Mouse (Mus musculus) hindbrain, embryonic 16.5 days (tissue): Measurements from ENCODE around the gene Limd1. TPM values are rescaled to one million over a fixed set of nuclear protein-coding genes. Genes with fewer than 3 reads are reported as not detected.

Experiments
- ATAC-seq: fragments of 200-750 bp; cut with Nextera tagmentation; 2 replicates; pipeline ENCODE4 v1.8.0; 2017; ENCODE audit warnings: moderate TSS enrichment, moderate library complexity
- H3K27ac ChIP-seq: fragments of 300-500 bp; sonication (generic); 2 replicates; pipeline ENCODE4 v1.5.1; 2014; ENCODE audit warnings: low read depth, mild to moderate bottlenecking, control low read depth, low read length, moderate library complexity
- H3K27me3 ChIP-seq: fragments of 300-500 bp; sonication (generic); replicated peaks from 2 replicates; pipeline ENCODE4 v1.6.1; 2014; ENCODE audit warnings: low read length; ENCODE audit not compliant: control insufficient read depth, insufficient read depth
- H3K36me3 ChIP-seq: fragments of 300-500 bp; sonication (generic); 2 replicates; pipeline ENCODE4 v1.6.1; 2014; ENCODE audit warnings: mild to moderate bottlenecking, low read length, moderate library complexity, mixed read lengths; ENCODE audit not compliant: control insufficient read depth, insufficient read depth
- H3K4me1 ChIP-seq: fragments of 300-500 bp; sonication (generic); 2 replicates; pipeline ENCODE4 v1.6.1; 2014; ENCODE audit warnings: low read depth, low read length; ENCODE audit not compliant: control insufficient read depth, insufficient read depth
- H3K4me2 ChIP-seq: fragments of 300-500 bp; sonication (generic); 2 replicates; pipeline ENCODE4 v1.6.1; 2014; ENCODE audit warnings: mild to moderate bottlenecking, low read length, control low read depth, moderate library complexity
- H3K4me3 ChIP-seq: fragments of 300-500 bp; sonication (generic); 2 replicates; pipeline ENCODE4 v1.5.1; 2014; ENCODE audit warnings: mild to moderate bottlenecking, low read length, control low read depth, moderate library complexity
- H3K9ac ChIP-seq: fragments of 300-500 bp; sonication (generic); 2 replicates; pipeline ENCODE4 v1.6.1; 2014; ENCODE audit warnings: low read depth, mild to moderate bottlenecking, control low read depth, low read length, moderate library complexity
- H3K9me3 ChIP-seq: fragments of 300-500 bp; sonication (generic); 2 replicates; pipeline ENCODE4 v1.6.1; 2014; ENCODE audit warnings: mild to moderate bottlenecking, low read length, moderate library complexity; ENCODE audit not compliant: control insufficient read depth
- WGBS: fragments of 180-500 bp; shearing (Covaris S2); extraction: QIAGEN DNeasy Blood & Tissue Kit; methylation state at CpG from one replicate; pipeline ENCODE4 v1.1.7; 2014; 5-methylcytosine and 5-hydroxymethylcytosine counted together
- polyA plus RNA-seq: library from polyadenylated mRNA; unstranded; fragments of >200 nt; fragmentation: Nextera tagmentation; extraction: Ambion mirVana; gene quantifications from 2 replicates; pipeline ENCODE4 v1.2.1, GENCODE M21; 2015

Limd1 gene
- polyA plus RNA-seq, 1 experiment from 2014 or later, result 12.2 TPM

- no peaks in the 10 kb centered on the region for H3K27me3 ChIP-seq
- no peak for ATAC-seq
Observed at GRCm38 (mm10) chr9:123489727-123490343, 11.3 kb downstream of the Limd1 start.

GRCm38 (mm10) chr9:123490930-123491329, 12.4 kb downstream of the Limd1 start:
- WGBS, result 86% methylated on average over 5 of the region's 5 CpGs
- H3K36me3 ChIP-seq, result no peaks in the 10 kb centered on the region
- no peak overlapping the region for H3K9ac ChIP-seq
- no peak overlapping the region for H3K4me3 ChIP-seq
- H3K27ac ChIP-seq, result no peak overlapping the region
- H3K9me3 ChIP-seq, result no peaks in the 10 kb centered on the region
- H3K4me2 ChIP-seq, result no peak overlapping the region
- no peak for ATAC-seq
- H3K4me1 ChIP-seq, result peaks cover 4% of the 10 kb centered on the region; the same call in 1 of the 2 replicates
- H3K27me3 ChIP-seq, result no peaks in the 10 kb centered on the region

More at GRCm38 (mm10) chr9:123489727-123490343, 11.3 kb downstream of the Limd1 start:
- H3K4me2 ChIP-seq, result no peak overlapping the region
- peaks cover 4% of the 10 kb centered on the region; the same call in 1 of the 2 replicates for H3K4me1 ChIP-seq
- WGBS, result 73% methylated on average over 9 of the region's 9 CpGs
- no peak overlapping the region for H3K27ac ChIP-seq
- H3K9ac ChIP-seq, result no peak overlapping the region
- no peaks in the 10 kb centered on the region for H3K9me3 ChIP-seq
- H3K4me3 ChIP-seq, result no peak overlapping the region
- H3K36me3 ChIP-seq, result no peaks in the 10 kb centered on the region

GRCm38 (mm10) chr9:123491917-123492585, 13.5 kb downstream of the Limd1 start:
- no peak overlapping the region for H3K4me3 ChIP-seq
- ATAC-seq, result peak; percentile 94
- no peak overlapping the region for H3K9ac ChIP-seq
- 54% methylated on average over 9 of the region's 9 CpGs for WGBS
- no peaks in the 10 kb centered on the region for H3K9me3 ChIP-seq
- no peaks in the 10 kb centered on the region for H3K36me3 ChIP-seq
- no peak overlapping the region for H3K4me2 ChIP-seq
- no peaks in the 10 kb centered on the region for H3K27me3 ChIP-seq
- peaks cover 4% of the 10 kb centered on the region; the same call in 1 of the 2 replicates for H3K4me1 ChIP-seq
- no peak overlapping the region; the same call in 1 of the 2 replicates for H3K27ac ChIP-seq

GRCm38 (mm10) chr9:123496665-123497064, 18.2 kb downstream of the Limd1 start:
- peaks cover 4% of the 10 kb centered on the region; the same call in 1 of the 2 replicates for H3K4me1 ChIP-seq
- H3K27ac ChIP-seq, result no peak overlapping the region

GRCm38 (mm10) chr9:123497906-123498305, 19.4 kb downstream of the Limd1 start:
- ATAC-seq, result no peak
- Histone ChIP-seq H3K36me3 (no peaks in the 10 kb centered on the region), H3K9ac (no peak overlapping the region), H3K4me3 (no peak overlapping the region), H3K27me3 (no peaks in the 10 kb centered on the region), H3K4me2 (no peak overlapping the region), H3K9me3 (no peaks in the 10 kb centered on the region), H3K27ac (no peak overlapping the region), H3K4me1 (no peaks in the 10 kb centered on the region)
- WGBS, result 83% methylated on average over 5 of the region's 5 CpGs

More at GRCm38 (mm10) chr9:123496665-123497064, 18.2 kb downstream of the Limd1 start:
- no peaks in the 10 kb centered on the region for H3K36me3 ChIP-seq
- H3K4me2 ChIP-seq, result peak overlapping the region; percentile 13; the same call in 1 of the 2 replicates
- no peaks in the 10 kb centered on the region for H3K9me3 ChIP-seq
- no peak for ATAC-seq
- no peak overlapping the region for H3K9ac ChIP-seq
- no peaks in the 10 kb centered on the region for H3K27me3 ChIP-seq
- no peak overlapping the region for H3K4me3 ChIP-seq
- WGBS, result 20% methylated on average over 13 of the region's 13 CpGs

GRCm38 (mm10) chr9:123500480-123500879, 22.0 kb downstream of the Limd1 start:
- Histone ChIP-seq H3K36me3 (no peaks in the 10 kb centered on the region), H3K9ac (no peak overlapping the region), H3K27me3 (no peaks in the 10 kb centered on the region), H3K4me3 (no peak overlapping the region), H3K4me2 (no peak overlapping the region), H3K27ac (no peak overlapping the region), H3K9me3 (no peaks in the 10 kb centered on the region), H3K4me1 (no peaks in the 10 kb centered on the region)
- WGBS, result 91% methylated on average over 4 of the region's 4 CpGs
- ATAC-seq, result no peak

- ATAC-seq, result peak; percentile 45; the same call in 1 of the 2 replicates
- H3K27me3 ChIP-seq, result no peaks in the 10 kb centered on the region
Observed at GRCm38 (mm10) chr9:123503171-123503834, 24.8 kb downstream of the Limd1 start.

GRCm38 (mm10) chr9:123504325-123504724, 25.8 kb downstream of the Limd1 start:
- H3K9ac ChIP-seq, result no peak overlapping the region
- no peaks in the 10 kb centered on the region for H3K4me1 ChIP-seq
- 2% methylated on average over 2 of the region's 2 CpGs for WGBS
- peak; percentile 83 for ATAC-seq
- no peaks in the 10 kb centered on the region for H3K36me3 ChIP-seq
- H3K27ac ChIP-seq, result no peak overlapping the region
- no peak overlapping the region for H3K4me2 ChIP-seq
- H3K9me3 ChIP-seq, result no peaks in the 10 kb centered on the region
- H3K4me3 ChIP-seq, result no peak overlapping the region
- H3K27me3 ChIP-seq, result no peaks in the 10 kb centered on the region

More at GRCm38 (mm10) chr9:123503171-123503834, 24.8 kb downstream of the Limd1 start:
- 78% methylated on average over 5 of the region's 5 CpGs for WGBS
- H3K9ac ChIP-seq, result no peak overlapping the region
- H3K4me2 ChIP-seq, result no peak overlapping the region
- H3K4me1 ChIP-seq, result no peaks in the 10 kb centered on the region
- H3K4me3 ChIP-seq, result no peak overlapping the region
- H3K9me3 ChIP-seq, result no peaks in the 10 kb centered on the region
- H3K27ac ChIP-seq, result no peak overlapping the region
- no peaks in the 10 kb centered on the region for H3K36me3 ChIP-seq

- WGBS, result 65% methylated on average over 1 of the region's 1 CpGs
- Histone ChIP-seq H3K4me1 (no peaks in the 10 kb centered on the region), H3K36me3 (no peaks in the 10 kb centered on the region), H3K9ac (no peak overlapping the region), H3K4me2 (no peak overlapping the region), H3K27ac (no peak overlapping the region), H3K9me3 (no peaks in the 10 kb centered on the region), H3K4me3 (no peak overlapping the region), H3K27me3 (no peaks in the 10 kb centered on the region)
- no peak for ATAC-seq
Observed at GRCm38 (mm10) chr9:123505598-123505997, 27.1 kb downstream of the Limd1 start.
